Mouse (Mus musculus) small intestine, adult 2 months (tissue): ENCODE measurements around the gene Angpt4. TPM values are rescaled to one million over a fixed set of nuclear protein-coding genes. Genes with fewer than 3 reads are reported as not detected.

Source experiments
- H3K27ac ChIP-seq: fragments of 200-500 bp; 2 replicates; pipeline ENCODE4 v1.5.1; 2012; ENCODE audit warnings: low read depth, low read length, control low read depth, inconsistent platforms; ENCODE audit not compliant: insufficient read depth
- H3K27me3 ChIP-seq: fragments of 200-500 bp; 2 replicates; pipeline ENCODE4 v1.6.1; 2012; ENCODE audit warnings: mild to moderate bottlenecking, moderate library complexity, low read length, inconsistent platforms; ENCODE audit not compliant: control insufficient read depth, insufficient read depth
- H3K36me3 ChIP-seq: fragments of 200-500 bp; 2 replicates; pipeline ENCODE4 v1.6.1; 2012; ENCODE audit warnings: mild to moderate bottlenecking, low read length, control low read depth, inconsistent platforms; ENCODE audit not compliant: control insufficient read depth, insufficient read depth
- H3K4me1 ChIP-seq: fragments of 200-500 bp; 2 replicates; pipeline ENCODE4 v1.6.1; 2012; ENCODE audit warnings: low read length, inconsistent platforms, mixed read lengths; ENCODE audit not compliant: control insufficient read depth, insufficient read depth, insufficient read length
- H3K4me3 ChIP-seq: fragments of 200-500 bp; 2 replicates; pipeline ENCODE4 v1.5.1; 2012; ENCODE audit warnings: low read depth, mild to moderate bottlenecking, control low read depth, inconsistent platforms, low read length, moderate library complexity
- CTCF ChIP-seq: fragments of 200-500 bp; IDR thresholded peaks from 2 replicates; pipeline ENCODE4 v1.5.1; 2012; ENCODE audit warnings: low read depth, mild to moderate bottlenecking, control low read depth, inconsistent platforms, low read length, moderate library complexity, mixed read lengths; ENCODE audit not compliant: insufficient replicate concordance, insufficient read length; ENCODE audit errors: extremely low read depth
- POLR2A ChIP-seq: fragments of 200-500 bp; IDR thresholded peaks from 2 replicates; pipeline ENCODE4 v1.6.1; 2012; ENCODE audit warnings: low read depth, mild to moderate bottlenecking, control low read depth, inconsistent platforms, low read length, moderate library complexity
- WGBS: fragments of 180-500 bp; shearing (Covaris S2); methylation state at CpG from one replicate; pipeline ENCODE4 v1.1.7; 2018; 5-methylcytosine and 5-hydroxymethylcytosine counted together
- polyA plus RNA-seq: library from polyadenylated mRNA; depleted of rRNA; stranded (reverse); fragments of >200 nt; gene quantifications from 2 replicates; pipeline ENCODE4 v1.2.3, GENCODE M21; 2012

The Angpt4 gene
- polyA plus RNA-seq, 1 experiment, result 0.15 TPM

GRCm38 (mm10) chr2:151944106-151944505, 33.1 kb downstream of the Angpt4 start:
- H3K4me3 ChIP-seq, result no peak overlapping the region
- TF ChIP-seq CTCF, result no peak
- no peak for TF ChIP-seq POLR2A
- H3K27me3 ChIP-seq, result no peaks in the 10 kb centered on the region
- H3K4me1 ChIP-seq, result no peaks in the 10 kb centered on the region
- no peak overlapping the region for H3K27ac ChIP-seq
- no peaks in the 10 kb centered on the region for H3K36me3 ChIP-seq
- WGBS, result 60% methylated on average over 2 of the region's 2 CpGs

GRCm38 (mm10) chr2:151947617-151948016, 36.6 kb downstream of the Angpt4 start:
- Histone ChIP-seq H3K4me3 (no peak overlapping the region), H3K27ac (no peak overlapping the region), H3K27me3 (no peaks in the 10 kb centered on the region), H3K36me3 (no peaks in the 10 kb centered on the region), H3K4me1 (no peaks in the 10 kb centered on the region)
- no peak for TF ChIP-seq POLR2A
- no peak for TF ChIP-seq CTCF
- 95% methylated on average over 2 of the region's 2 CpGs for WGBS

GRCm38 (mm10) chr2:151948311-151948710, 37.3 kb downstream of the Angpt4 start:
- H3K27me3 ChIP-seq, result no peaks in the 10 kb centered on the region
- WGBS, result 72% methylated on average over 7 of the region's 7 CpGs
- H3K27ac ChIP-seq, result no peak overlapping the region
- no peak overlapping the region for H3K4me3 ChIP-seq
- TF ChIP-seq POLR2A (no peak), CTCF (no peak)
- no peaks in the 10 kb centered on the region for H3K4me1 ChIP-seq
- H3K36me3 ChIP-seq, result no peaks in the 10 kb centered on the region

GRCm38 (mm10) chr2:151949082-151949774, 38.2 kb downstream of the Angpt4 start:
- H3K27ac ChIP-seq, result no peak overlapping the region
- H3K27me3 ChIP-seq, result no peaks in the 10 kb centered on the region
- H3K36me3 ChIP-seq, result no peaks in the 10 kb centered on the region
- TF ChIP-seq CTCF (no peak), POLR2A (no peak)
- 73% methylated on average over 2 of the region's 2 CpGs for WGBS
- no peak overlapping the region for H3K4me3 ChIP-seq
- no peaks in the 10 kb centered on the region for H3K4me1 ChIP-seq

GRCm38 (mm10) chr2:151953665-151954064, 42.7 kb downstream of the Angpt4 start:
- TF ChIP-seq POLR2A (no peak), CTCF (no peak)

GRCm38 (mm10) chr2:151956500-151957137, 45.6 kb downstream of the Angpt4 start:
- Histone ChIP-seq H3K27me3 (no peaks in the 10 kb centered on the region), H3K4me3 (no peak overlapping the region), H3K4me1 (peaks cover 3% of the 10 kb centered on the region; the same call in 1 of the 2 replicates), H3K36me3 (no peaks in the 10 kb centered on the region), H3K27ac (no peak overlapping the region)
- TF ChIP-seq POLR2A (no peak), CTCF (no peak)
- WGBS, result 69% methylated on average over 4 of the region's 4 CpGs

More at GRCm38 (mm10) chr2:151953665-151954064, 42.7 kb downstream of the Angpt4 start:
- 89% methylated on average over 8 of the region's 8 CpGs for WGBS
- Histone ChIP-seq H3K27me3 (no peaks in the 10 kb centered on the region), H3K4me1 (no peaks in the 10 kb centered on the region), H3K27ac (no peak overlapping the region), H3K36me3 (no peaks in the 10 kb centered on the region), H3K4me3 (no peak overlapping the region)

- Histone ChIP-seq H3K27me3 (no peaks in the 10 kb centered on the region), H3K4me1 (peaks cover 3% of the 10 kb centered on the region; the same call in 1 of the 2 replicates), H3K27ac (peak overlapping the region; percentile 25; the same call in 1 of the 2 replicates), H3K4me3 (no peak overlapping the region), H3K36me3 (no peaks in the 10 kb centered on the region)
- 24% methylated on average over 5 of the region's 5 CpGs for WGBS
- TF ChIP-seq POLR2A (no peak), CTCF (no peak)
Observed at GRCm38 (mm10) chr2:151959274-151959673, 48.3 kb downstream of the Angpt4 start.
